Mouse (Mus musculus): ENCODE results near the gene Ddx11. TPM values are rescaled to one million over a fixed set of nuclear protein-coding genes. Genes with fewer than 3 reads are reported as not detected.
"Not testable (repeated sequence)": the region's sequence is repeated elsewhere in the genome, so short reads cannot be mapped to it uniquely, and the experiment has no call there.

Gene Ddx11
- polyA plus RNA-seq, 1 experiment from 2014 or later = 1.7 TPM

- Histone ChIP-seq H3K36me3 (ENCODE audit: control insufficient read depth, insufficient read depth) (peaks cover 17% of the 10 kb centered on the region; the same call in 1 of the 2 replicates), H3K4me3 (ENCODE audit: low read depth, low read length) (peak overlapping the region; percentile 82), H3K27ac (ENCODE audit: low read depth, low read length) (peak overlapping the region; percentile 78; the same call in 1 of the 2 replicates), H3K4me2 (replicated peaks; ENCODE audit: low read depth) (peak overlapping the region; percentile 77), H3K9me3 (ENCODE audit: control insufficient read depth) (no peaks in the 10 kb centered on the region), H3K4me1 (replicated peaks; ENCODE audit: control insufficient read depth, insufficient read depth, low read length) (0 out of 2 replicates have a peak, but pooled peaks cover 2% of the 10 kb centered on the region), H3K9ac (ENCODE audit: low read depth, low read length) (peak overlapping the region; percentile 51), H3K27me3 (replicated peaks; ENCODE audit: control insufficient read depth, insufficient read depth, low read length) (no peaks in the 10 kb centered on the region)
- WGBS = under 1% methylated on average over 20 of the region's 20 CpGs
- peak; percentile 3; the same call in 1 of the 2 replicates for ATAC-seq
- no peak for TF ChIP-seq CTCF (IDR thresholded peaks at IDR 0.05; ENCODE audit: low read depth)
Measured at GRCm38 (mm10) chr17:66123816-66124610, 693 bp downstream of the Ddx11 start.

- no peak overlapping the region for H3K4me2 ChIP-seq (replicated peaks; ENCODE audit: low read depth)
Measured at GRCm38 (mm10) chr17:66125211-66125610, 1.9 kb downstream of the Ddx11 start.

GRCm38 (mm10) chr17:66130371-66130770 lies 7.1 kb downstream of the Ddx11 start:
- Histone ChIP-seq H3K4me2 (replicated peaks; ENCODE audit: low read depth) (no peak overlapping the region), H3K9ac (ENCODE audit: low read depth, low read length) (no peak overlapping the region), H3K4me1 (replicated peaks; ENCODE audit: control insufficient read depth, insufficient read depth, low read length) (0 out of 2 replicates have a peak, but pooled peaks cover under 1% of the 10 kb centered on the region), H3K27me3 (replicated peaks; ENCODE audit: control insufficient read depth, insufficient read depth, low read length) (no peaks in the 10 kb centered on the region), H3K4me3 (ENCODE audit: low read depth, low read length) (no peak overlapping the region), H3K27ac (ENCODE audit: low read depth, low read length) (no peak overlapping the region), H3K36me3 (ENCODE audit: control insufficient read depth, insufficient read depth) (peaks cover 56% of the 10 kb centered on the region), H3K9me3 (ENCODE audit: control insufficient read depth) (no peaks in the 10 kb centered on the region)
- ATAC-seq = no peak
- TF ChIP-seq CTCF (IDR thresholded peaks at IDR 0.05; ENCODE audit: low read depth) = no peak
- WGBS = 93% methylated on average over 9 of the region's 9 CpGs

More at GRCm38 (mm10) chr17:66125211-66125610, 1.9 kb downstream of the Ddx11 start:
- no peak overlapping the region for H3K4me3 ChIP-seq (ENCODE audit: low read depth, low read length)
- H3K9ac ChIP-seq (ENCODE audit: low read depth, low read length) = no peak overlapping the region
- H3K27ac ChIP-seq (ENCODE audit: low read depth, low read length) = no peak overlapping the region
- no peaks in the 10 kb centered on the region for H3K9me3 ChIP-seq (ENCODE audit: control insufficient read depth)
- no peaks in the 10 kb centered on the region for H3K27me3 ChIP-seq (replicated peaks; ENCODE audit: control insufficient read depth, insufficient read depth, low read length)
- H3K36me3 ChIP-seq (ENCODE audit: control insufficient read depth, insufficient read depth) = peaks cover 12% of the 10 kb centered on the region
- no peak for ATAC-seq
- TF ChIP-seq CTCF (IDR thresholded peaks at IDR 0.05; ENCODE audit: low read depth) = peak; percentile 53
- 0 out of 2 replicates have a peak, but pooled peaks cover 2% of the 10 kb centered on the region for H3K4me1 ChIP-seq (replicated peaks; ENCODE audit: control insufficient read depth, insufficient read depth, low read length)
- 77% methylated on average over 5 of the region's 5 CpGs for WGBS

GRCm38 (mm10) chr17:66131212-66131611 lies 7.9 kb downstream of the Ddx11 start:
- TF ChIP-seq CTCF (IDR thresholded peaks at IDR 0.05; ENCODE audit: low read depth) = peak; percentile 67
- no peak overlapping the region for H3K4me3 ChIP-seq (ENCODE audit: low read depth, low read length)
- WGBS = 97% methylated on average over 4 of the region's 4 CpGs
- no peaks in the 10 kb centered on the region for H3K4me1 ChIP-seq (replicated peaks; ENCODE audit: control insufficient read depth, insufficient read depth, low read length)
- no peaks in the 10 kb centered on the region for H3K9me3 ChIP-seq (ENCODE audit: control insufficient read depth)
- no peak for ATAC-seq
- H3K36me3 ChIP-seq (ENCODE audit: control insufficient read depth, insufficient read depth) = peaks cover 65% of the 10 kb centered on the region
- no peak overlapping the region for H3K9ac ChIP-seq (ENCODE audit: low read depth, low read length)
- no peak overlapping the region for H3K4me2 ChIP-seq (replicated peaks; ENCODE audit: low read depth)
- H3K27me3 ChIP-seq (replicated peaks; ENCODE audit: control insufficient read depth, insufficient read depth, low read length) = no peaks in the 10 kb centered on the region
- H3K27ac ChIP-seq (ENCODE audit: low read depth, low read length) = no peak overlapping the region

- H3K4me3 ChIP-seq (ENCODE audit: low read depth, low read length); H3K4me1 ChIP-seq (replicated peaks; ENCODE audit: control insufficient read depth, insufficient read depth, low read length); H3K27ac ChIP-seq (ENCODE audit: low read depth, low read length); H3K27me3 ChIP-seq (replicated peaks; ENCODE audit: control insufficient read depth, insufficient read depth, low read length); H3K9ac ChIP-seq (ENCODE audit: low read depth, low read length); H3K4me2 ChIP-seq (replicated peaks; ENCODE audit: low read depth); H3K9me3 ChIP-seq (ENCODE audit: control insufficient read depth): not testable (repeated sequence)
- TF ChIP-seq CTCF (IDR thresholded peaks at IDR 0.05; ENCODE audit: low read depth) = peak; percentile 45
- ATAC-seq = peak; percentile 73
- WGBS = 69% methylated on average over 5 of the region's 8 CpGs
- H3K36me3 ChIP-seq (ENCODE audit: control insufficient read depth, insufficient read depth) = peaks cover 33% of the 10 kb centered on the region
Measured at GRCm38 (mm10) chr17:66152706-66153662, 29.7 kb downstream of the Ddx11 start.

GRCm38 (mm10) chr17:66153735-66154423 lies 30.6 kb downstream of the Ddx11 start:
- 91% methylated on average over 4 of the region's 4 CpGs for WGBS
- not testable (repeated sequence) for ATAC-seq

More at GRCm38 (mm10) chr17:66153735-66154423, 30.6 kb downstream of the Ddx11 start:
- not testable (repeated sequence) for H3K4me3 ChIP-seq (ENCODE audit: low read depth, low read length); H3K9me3 ChIP-seq (ENCODE audit: control insufficient read depth); H3K4me2 ChIP-seq (replicated peaks; ENCODE audit: low read depth); H3K27me3 ChIP-seq (replicated peaks; ENCODE audit: control insufficient read depth, insufficient read depth, low read length); H3K9ac ChIP-seq (ENCODE audit: low read depth, low read length); H3K27ac ChIP-seq (ENCODE audit: low read depth, low read length); H3K4me1 ChIP-seq (replicated peaks; ENCODE audit: control insufficient read depth, insufficient read depth, low read length)
- peaks cover 25% of the 10 kb centered on the region for H3K36me3 ChIP-seq (ENCODE audit: control insufficient read depth, insufficient read depth)

All from intestine, postnatal 0 days (tissue).